Mouse (Mus musculus): ENCODE measurements around the gene Sugt1.

The Sugt1 gene

DNA sequence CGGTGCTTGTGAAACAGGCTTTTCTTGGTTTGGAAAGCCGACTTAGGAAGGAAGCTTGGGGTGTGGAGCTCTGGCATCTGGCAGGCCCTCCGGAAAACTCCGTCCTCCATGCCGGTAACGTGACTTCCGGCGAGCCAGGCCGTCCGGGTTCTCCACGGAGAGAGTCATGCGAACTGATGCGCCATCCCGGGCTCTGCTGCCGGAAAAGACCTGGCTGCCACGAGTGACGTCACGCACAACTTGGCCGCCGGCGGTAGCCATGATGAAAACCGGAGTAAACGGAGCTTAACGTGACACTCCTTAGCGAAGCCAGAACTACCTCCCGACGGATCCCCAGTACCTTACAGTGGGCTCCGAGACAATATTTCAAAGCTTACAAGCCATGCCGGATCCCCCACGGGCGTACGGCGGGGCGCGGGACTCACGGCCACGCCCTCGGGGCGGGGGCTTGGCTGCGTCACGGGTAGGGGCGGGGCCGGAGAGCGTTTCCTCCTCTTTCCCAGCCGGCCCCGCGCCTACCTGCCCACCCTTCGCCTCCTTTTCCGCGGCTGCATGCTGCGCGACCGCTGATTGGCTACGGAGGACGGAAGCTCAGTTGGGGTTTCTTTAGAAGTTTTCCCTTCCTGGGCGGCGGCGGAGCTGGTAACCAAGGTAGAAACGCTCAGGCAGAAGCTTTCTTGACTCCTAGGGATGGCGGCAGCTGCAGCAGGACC is at the start of gene Sugt1:
Gene Sugt1, plus strand, starts transcription at position 553 of the 713 bp plus-strand sequence.
- in situ Hi-C loops (cut with MboI; ENCODE audit: low pct_unique_long_range_greater_than_20kb in 1 of 2, low sequenced_read_pairs in 2 of 2, unreplicated experiment in 1 of 2), result no loop called here

DNA sequence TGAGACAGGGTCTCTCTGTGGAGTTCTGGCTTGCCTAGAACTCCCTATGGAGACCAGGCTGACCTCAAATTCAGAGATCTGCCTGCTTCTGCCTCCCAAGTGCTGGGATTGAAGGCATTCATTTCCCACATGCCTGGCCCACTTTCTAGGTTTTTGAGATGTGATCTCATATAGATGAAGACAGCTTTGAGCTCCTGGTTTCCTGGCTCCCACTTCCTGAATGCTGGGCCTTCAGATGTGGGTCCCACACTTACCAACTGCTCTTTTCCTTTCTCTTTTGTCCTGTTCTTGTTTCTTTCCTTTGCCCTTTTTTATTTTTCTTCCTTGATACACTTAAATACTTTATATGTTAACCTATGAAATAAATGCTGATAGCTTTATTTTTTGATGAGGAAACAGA is 49.6 kb upstream of the Sugt1 start:
- in situ Hi-C loops (cut with MboI; ENCODE audit: low pct_unique_long_range_greater_than_20kb in 1 of 2, low sequenced_read_pairs in 2 of 2, unreplicated experiment in 1 of 2), result no loop called here

DNA sequence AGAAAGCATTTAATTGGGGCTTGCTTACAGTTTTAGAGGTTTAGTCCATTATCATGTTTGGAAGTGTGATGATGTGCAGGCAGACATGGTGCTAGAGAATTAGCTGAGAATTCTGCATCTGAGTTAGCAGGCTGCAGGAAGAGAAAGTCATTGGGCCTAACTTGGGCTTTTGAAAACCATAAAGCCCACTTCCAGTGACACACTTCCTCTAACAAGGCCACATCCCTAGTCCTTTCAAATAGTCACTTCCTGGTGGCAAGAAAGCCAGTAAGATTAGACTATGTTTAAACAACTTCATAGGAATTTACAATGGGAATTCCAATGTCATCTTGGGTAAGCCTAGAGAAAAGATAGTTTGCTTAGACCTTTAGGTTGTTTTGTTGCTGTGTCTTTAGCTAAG is 45.9 kb upstream of the Sugt1 start:
- in situ Hi-C loops (cut with MboI; ENCODE audit: low pct_unique_long_range_greater_than_20kb in 1 of 2, low sequenced_read_pairs in 2 of 2, unreplicated experiment in 1 of 2), result no loop called here

DNA sequence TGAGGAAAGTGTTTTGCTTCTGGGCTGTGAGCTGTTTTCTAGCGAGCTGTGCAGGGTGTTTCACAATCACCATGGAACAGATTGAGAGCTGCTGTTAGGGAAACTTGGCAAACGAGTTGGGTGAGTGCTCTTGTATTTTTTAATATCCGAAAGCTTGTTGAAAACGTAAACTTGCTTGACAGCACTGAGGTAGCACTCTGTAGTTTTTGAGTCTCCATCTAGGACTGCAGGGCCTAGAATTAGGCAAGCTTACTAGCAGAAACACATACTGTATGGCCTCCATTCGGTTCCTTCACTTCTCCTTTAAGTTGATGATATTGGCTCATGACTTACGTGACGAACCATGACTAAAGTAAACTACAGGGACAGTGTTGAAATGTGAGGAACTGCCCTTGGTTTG is 38.1 kb upstream of the Sugt1 start:
- in situ Hi-C loops (cut with MboI; ENCODE audit: low pct_unique_long_range_greater_than_20kb in 1 of 2, low sequenced_read_pairs in 2 of 2, unreplicated experiment in 1 of 2), result no loop called here

DNA sequence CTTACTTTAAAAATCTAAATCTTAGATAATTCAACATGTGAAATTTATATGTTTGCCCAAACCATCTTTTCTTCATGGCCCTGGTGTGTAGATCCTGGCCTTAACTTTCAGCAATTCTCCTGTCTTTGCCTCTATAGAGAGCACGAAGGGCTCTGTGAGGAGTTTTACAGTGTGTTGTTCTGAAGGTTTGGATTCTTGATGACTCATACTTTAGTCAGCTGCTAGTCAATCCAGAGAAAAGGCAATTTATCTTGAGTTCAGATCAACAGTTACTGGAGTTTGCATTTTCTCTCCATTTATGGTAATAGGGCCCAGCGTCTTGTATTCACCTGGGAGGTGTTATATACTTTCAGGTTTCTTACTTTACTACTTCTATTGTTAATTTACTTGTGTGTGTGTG is 35.6 kb upstream of the Sugt1 start:
- in situ Hi-C loops (cut with MboI; ENCODE audit: low pct_unique_long_range_greater_than_20kb in 1 of 2, low sequenced_read_pairs in 2 of 2, unreplicated experiment in 1 of 2), result no loop called here

DNA sequence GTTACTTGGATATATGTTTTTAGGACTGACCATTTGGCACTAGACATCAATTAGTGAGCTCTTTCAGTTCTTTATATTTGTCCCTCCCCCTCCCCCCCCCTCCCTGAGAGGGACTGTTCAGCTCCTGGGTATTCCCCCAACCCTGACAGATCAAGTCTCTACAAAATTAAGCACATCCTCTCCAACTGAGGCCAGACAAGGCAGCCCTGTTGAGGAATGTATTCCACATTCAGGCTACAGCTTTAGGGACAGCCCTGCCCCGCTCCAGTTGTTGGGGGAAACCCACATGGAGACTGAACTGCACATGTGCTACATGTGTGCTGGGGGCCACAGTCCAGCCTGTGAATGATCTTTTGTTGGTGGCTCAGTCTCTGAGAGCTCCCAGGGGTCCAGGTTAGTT is 34.6 kb upstream of the Sugt1 start:
- in situ Hi-C loops (cut with MboI; ENCODE audit: low pct_unique_long_range_greater_than_20kb in 1 of 2, low sequenced_read_pairs in 2 of 2, unreplicated experiment in 1 of 2), result no loop called here

DNA sequence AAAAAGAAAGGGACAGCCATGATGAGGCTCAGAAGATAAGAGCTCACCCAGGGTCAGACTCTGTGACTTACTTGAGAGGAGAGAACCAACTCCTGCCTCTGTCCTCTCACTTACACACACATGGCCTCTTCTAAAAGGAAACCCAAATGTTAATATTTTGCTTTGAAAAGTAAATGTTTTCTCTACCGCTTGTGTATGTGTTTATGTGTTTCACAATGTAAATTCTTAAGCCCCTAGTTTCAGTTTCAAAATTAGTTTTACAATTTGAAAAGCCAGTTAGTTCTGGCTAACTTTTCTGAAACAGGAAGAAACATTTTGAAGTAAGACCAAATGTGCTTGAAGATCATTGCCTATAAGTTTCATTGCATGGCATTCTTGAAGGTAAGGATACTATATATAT is 29.7 kb upstream of the Sugt1 start:
- in situ Hi-C loops (cut with MboI; ENCODE audit: low pct_unique_long_range_greater_than_20kb in 1 of 2, low sequenced_read_pairs in 2 of 2, unreplicated experiment in 1 of 2), result no loop called here

DNA sequence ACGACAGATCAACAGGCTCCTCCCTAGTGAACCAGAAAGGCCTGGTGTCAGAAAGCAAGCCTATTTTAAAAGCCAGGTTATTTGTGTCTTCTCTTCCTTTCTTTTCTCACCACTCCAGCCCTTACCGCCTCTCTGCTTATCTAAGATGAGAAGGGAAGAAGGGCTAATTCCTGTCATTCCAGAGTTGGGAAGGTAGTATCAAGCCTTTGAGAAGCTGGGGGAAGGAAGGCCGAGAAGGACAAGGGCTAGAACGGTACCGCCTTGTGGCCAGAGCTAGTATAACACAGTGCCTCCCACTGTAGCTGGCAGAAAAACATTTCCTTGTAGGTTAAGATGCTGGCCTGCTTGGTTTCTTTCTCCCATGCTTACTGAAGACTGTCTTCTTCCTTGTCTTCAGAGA is 24.7 kb upstream of the Sugt1 start:
- in situ Hi-C loops (cut with MboI; ENCODE audit: low pct_unique_long_range_greater_than_20kb in 1 of 2, low sequenced_read_pairs in 2 of 2, unreplicated experiment in 1 of 2), result no loop called here

DNA sequence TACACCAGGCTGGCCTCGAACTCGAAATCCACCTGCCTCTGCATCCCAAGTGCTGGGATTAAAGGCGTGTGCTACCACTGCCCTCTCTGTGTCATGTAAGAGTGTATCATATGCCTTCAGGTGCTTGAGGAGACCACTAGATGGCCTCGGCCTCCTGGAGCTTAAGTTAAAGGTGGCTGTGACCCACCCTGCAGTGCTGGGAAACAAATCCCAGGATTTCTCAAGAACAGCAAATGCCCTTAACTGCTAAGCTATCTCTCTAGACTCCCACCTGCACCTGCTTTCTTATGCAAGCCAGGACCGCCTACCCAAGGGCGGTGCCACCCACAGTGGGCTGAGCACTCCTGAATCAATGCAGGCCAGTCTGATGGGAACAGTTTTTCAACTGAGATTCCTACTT is 22.7 kb upstream of the Sugt1 start:
- in situ Hi-C loops (cut with MboI; ENCODE audit: low pct_unique_long_range_greater_than_20kb in 1 of 2, low sequenced_read_pairs in 2 of 2, unreplicated experiment in 1 of 2), result no loop called here

DNA sequence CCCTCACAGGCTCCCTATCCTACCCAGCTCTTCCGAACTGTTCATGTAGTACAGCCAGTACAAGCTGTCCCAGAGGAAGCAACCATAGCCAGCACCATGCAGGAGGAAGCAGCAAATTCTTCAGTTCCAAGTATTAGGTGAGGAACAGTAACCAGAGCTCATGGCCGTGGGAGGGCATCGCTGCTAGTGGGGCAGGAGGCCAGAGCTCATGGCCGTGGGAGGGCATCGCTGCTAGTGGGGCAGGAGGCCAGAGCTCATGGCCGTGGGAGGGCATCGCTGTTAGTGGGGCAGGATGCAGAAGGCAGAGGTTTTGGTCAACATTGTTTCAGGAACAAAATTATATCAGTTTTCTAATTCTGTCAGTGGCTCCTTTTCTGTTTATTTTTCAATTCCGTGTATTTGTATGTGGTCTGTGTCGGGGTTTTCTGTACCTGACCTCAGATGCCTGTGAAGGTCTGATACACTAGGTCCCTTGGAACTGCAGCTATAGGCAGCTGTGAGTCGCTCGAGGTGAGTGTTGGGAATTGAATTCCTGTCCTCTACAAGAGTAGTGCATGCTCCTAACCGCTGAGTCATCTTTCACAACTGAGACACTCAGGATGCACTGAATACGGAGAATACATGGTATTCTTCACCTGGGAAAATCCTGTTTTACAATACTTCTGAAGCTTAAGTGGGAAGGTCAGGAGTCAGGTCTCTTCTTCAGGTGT is 13.9 kb upstream of the Sugt1 start:
- in situ Hi-C loops (cut with MboI; ENCODE audit: low pct_unique_long_range_greater_than_20kb in 1 of 2, low sequenced_read_pairs in 2 of 2, unreplicated experiment in 1 of 2), result no loop called here

DNA sequence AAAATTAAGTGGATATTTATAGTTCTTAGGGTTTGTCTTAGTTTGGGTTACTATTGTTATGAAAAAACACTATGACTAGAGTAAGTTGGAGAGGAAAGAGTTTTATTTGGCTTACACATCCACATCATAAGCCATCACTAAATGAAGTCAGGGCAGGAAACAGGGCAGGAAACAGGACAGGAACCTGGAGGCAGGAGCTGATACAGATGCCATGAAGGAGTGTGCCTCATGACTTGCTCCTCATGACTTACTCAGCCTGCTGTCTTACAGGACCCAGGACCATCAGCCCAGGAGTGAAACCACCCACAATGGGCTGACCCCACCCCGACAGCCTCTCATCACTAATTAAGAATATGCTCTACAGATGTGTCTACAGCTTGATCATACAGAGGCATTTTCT is 13.1 kb upstream of the Sugt1 start:
- in situ Hi-C loops (cut with MboI; ENCODE audit: low pct_unique_long_range_greater_than_20kb in 1 of 2, low sequenced_read_pairs in 2 of 2, unreplicated experiment in 1 of 2), result no loop called here

DNA sequence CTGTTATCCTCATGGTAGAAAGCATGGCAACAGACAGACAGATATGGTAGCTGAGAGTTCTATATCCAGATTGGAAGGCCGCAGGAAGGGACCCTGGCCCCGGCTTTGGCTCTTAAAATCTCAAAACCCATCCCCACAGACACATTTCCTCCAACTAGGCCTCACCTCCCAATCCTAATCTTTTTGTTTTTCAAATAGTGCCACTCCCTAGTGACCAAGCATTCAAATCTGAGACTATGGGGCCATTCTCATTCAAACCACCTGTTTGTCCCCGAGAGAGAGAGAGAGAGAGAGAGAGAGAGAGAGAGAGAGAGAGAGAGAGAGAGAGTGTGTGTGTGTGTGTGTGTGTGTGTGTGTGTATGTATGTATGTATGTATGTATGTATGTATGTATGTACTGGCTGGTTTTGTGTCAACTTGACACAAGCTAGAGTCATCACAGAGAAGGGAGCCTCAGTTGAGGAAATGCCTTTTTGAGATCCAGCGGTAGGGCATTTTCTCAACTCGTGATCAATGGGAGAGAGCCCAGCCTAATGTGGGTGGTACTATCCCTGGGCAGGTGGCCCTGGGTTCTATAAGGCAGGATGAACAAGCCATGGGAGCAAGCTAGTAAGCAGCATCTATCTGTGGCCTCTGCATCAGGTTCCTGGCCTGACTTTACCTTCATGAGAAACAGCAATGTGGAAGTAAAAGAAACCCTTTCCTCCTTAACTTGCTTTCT is 3.8 kb upstream of the Sugt1 start:
- in situ Hi-C loops (cut with MboI; ENCODE audit: low pct_unique_long_range_greater_than_20kb in 1 of 2, low sequenced_read_pairs in 2 of 2, unreplicated experiment in 1 of 2), result no loop called here

DNA sequence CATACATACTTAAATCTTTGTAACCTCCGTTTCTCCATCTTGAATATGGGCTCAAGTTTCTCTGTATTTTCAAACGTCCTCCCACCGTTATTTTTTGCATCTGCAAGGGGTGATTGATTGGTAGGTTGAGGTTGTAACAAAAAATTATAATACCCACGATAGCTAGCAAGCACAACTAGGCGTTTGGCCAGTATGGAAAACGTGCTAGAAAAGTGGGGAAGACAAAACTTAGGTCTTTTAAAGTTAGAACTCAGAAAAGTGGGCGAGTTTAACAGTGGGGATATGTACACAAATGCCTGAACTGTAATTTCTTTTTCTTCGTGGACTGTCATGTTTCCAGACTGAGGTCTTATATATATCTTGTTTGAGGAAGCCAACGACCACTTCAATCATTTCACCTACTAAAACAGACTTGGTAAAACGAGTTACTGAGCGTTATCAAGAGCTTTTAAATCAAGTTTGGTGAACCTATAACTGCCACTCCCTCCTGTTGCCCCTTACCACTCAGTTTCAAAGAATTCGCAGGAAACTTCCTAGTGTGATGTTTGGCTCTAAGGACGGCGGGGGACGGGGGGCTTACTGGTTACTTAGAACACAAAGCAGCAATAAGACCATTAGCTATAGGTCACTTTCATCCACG is 872 bp upstream of the Sugt1 start:
- in situ Hi-C loops (cut with MboI; ENCODE audit: low pct_unique_long_range_greater_than_20kb in 1 of 2, low sequenced_read_pairs in 2 of 2, unreplicated experiment in 1 of 2), result no loop called here

DNA sequence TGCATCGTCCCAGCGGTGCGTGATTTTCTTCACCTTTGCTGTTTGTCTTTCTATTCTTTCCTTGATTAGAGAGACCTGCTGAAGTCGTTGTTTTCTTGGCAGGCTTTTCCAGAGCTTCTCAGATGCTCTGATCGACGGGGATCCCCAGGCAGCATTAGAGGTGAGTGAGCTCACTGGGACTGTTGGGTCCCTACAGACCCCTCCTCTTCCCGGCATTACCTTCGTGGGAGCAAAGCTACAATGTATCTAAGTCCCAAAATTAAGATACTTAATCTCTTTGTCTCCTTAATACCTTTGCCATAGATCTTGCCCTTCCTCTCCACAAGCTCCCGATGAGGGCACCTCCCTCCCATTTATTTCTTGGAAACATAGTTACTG is 350 bp downstream of the Sugt1 start:
- in situ Hi-C loops (cut with MboI; ENCODE audit: low pct_unique_long_range_greater_than_20kb in 1 of 2, low sequenced_read_pairs in 2 of 2, unreplicated experiment in 1 of 2), result no loop called here

DNA sequence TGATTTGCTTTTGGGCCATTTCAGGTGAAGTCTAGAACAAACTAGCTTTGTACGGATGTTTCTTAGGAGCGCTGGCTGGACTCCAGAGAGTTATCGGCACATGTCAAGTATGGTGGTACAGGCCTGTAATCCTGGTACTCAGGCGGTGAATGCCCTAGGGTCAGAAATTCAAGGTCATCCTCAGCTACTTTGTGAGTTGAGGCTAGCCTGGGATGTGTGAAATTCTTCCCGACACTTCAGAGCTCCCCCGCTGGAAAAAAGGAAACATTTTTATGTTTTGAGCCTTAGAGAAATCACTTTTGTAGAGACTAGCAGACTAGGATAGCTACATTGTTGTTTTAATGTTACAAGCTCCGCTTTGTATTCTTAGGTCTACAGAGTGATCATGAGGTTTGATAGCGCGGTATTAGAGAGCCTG is 1.1 kb downstream of the Sugt1 start:
- in situ Hi-C loops (cut with MboI; ENCODE audit: low pct_unique_long_range_greater_than_20kb in 1 of 2, low sequenced_read_pairs in 2 of 2, unreplicated experiment in 1 of 2), result no loop called here

DNA sequence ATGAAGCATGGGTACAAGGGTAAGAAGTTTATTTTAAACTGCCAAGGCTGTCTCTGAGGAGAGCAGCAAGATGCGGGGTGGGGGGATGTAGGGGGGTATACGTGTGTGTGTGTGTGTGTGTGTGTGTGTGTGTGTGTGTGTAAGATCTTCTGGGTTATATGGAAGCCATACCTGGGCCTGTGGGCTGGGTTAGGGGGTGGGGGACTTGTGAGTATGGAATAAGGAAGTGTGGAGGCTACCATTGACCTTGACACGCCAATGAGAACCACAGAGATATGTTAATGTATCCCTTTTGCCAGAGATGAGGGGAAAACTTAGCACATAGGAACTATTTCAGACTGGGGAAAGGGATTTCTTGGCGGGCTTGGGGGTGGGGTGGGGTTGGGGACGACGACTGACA is 1.9 kb downstream of the Sugt1 start:
- in situ Hi-C loops (cut with MboI; ENCODE audit: low pct_unique_long_range_greater_than_20kb in 1 of 2, low sequenced_read_pairs in 2 of 2, unreplicated experiment in 1 of 2), result no loop called here

DNA sequence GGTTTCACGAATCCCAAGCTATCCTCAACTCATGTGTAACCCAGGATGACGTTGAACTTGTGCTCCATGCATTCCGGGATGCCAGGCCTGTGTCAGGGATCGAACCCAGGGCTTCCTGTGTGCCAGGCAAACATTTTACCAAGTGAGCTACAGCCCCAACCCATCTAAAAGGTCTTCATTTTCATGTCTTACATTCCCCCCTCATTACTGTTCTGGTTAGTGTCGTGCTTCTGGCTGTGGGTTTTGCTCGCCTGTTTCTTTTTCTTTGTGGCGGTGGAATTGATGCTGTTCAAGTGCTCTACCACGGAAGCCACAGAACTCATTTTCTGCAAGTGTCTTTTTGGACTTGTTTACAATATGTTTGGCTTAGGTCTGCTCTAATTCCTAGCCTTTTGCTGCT is 3.4 kb downstream of the Sugt1 start:
- in situ Hi-C loops (cut with MboI; ENCODE audit: low pct_unique_long_range_greater_than_20kb in 1 of 2, low sequenced_read_pairs in 2 of 2, unreplicated experiment in 1 of 2), result no loop called here

DNA sequence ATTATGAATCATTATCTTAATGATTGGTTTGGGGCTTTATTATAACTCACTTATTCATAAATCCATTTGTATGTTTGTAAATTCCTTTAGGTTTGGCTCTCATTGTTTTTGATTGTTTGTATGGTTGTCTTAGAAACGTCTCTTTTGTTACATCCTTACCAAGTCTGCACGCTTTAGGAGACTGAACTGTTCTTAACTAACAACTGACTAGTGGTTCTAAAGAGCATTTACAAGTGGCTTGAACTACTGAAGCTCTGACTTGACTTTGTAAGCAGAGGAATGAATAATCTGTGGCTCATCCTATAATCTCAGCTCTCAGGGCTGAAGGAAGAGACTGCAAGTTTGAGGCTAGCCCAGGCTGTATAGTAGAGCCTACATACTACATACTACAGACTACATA is 4.1 kb downstream of the Sugt1 start:
- in situ Hi-C loops (cut with MboI; ENCODE audit: low pct_unique_long_range_greater_than_20kb in 1 of 2, low sequenced_read_pairs in 2 of 2, unreplicated experiment in 1 of 2), result no loop called here

DNA sequence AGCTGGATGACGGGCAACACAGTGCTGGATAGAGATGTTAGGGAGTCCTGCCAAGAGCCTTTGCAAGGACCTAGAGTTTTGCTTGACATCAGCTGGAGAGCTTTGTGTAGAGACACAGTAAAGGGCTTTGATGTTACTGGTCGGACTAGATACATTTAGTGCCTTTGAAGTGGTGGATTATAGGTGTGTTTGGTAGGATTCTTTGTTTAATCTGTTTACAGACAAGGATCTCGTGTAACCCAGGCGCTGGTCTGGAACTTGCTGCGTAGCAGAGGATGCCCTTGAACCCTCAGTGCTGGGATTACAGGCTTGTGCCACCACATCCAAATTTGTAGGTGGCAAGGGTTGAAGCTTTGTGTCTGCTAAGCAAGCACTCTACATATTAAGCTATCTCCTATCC is 6.6 kb downstream of the Sugt1 start:
- in situ Hi-C loops (cut with MboI; ENCODE audit: low pct_unique_long_range_greater_than_20kb in 1 of 2, low sequenced_read_pairs in 2 of 2, unreplicated experiment in 1 of 2), result no loop called here
